Mouse (Mus musculus) midbrain, postnatal 0 days (tissue): ENCODE data around the gene Wscd2. TPM values are rescaled to one million over a fixed set of nuclear protein-coding genes. Genes with fewer than 3 reads are reported as not detected.

Experiments used
- ATAC-seq: fragments of 200-750 bp; cut with Nextera tagmentation; 2 replicates; pipeline ENCODE4 v1.8.0; 2017; ENCODE audit warnings: moderate number of reproducible peaks, mild to moderate bottlenecking, moderate TSS enrichment, moderate library complexity; ENCODE audit not compliant: low FRiP score
- DNase-seq: peaks from one replicate; pipeline ENCODE4 v3.0.0-alpha.2; 2015; ENCODE audit warnings: low spot score
- H3K27ac ChIP-seq: fragments of 300-500 bp; sonication (generic); 2 replicates; pipeline ENCODE4 v1.5.1; 2014; ENCODE audit warnings: low read depth, mild to moderate bottlenecking, low read length, mixed read lengths
- H3K27me3 ChIP-seq: fragments of 300-500 bp; sonication (generic); 2 replicates; pipeline ENCODE4 v1.6.1; 2014; ENCODE audit warnings: low read length, control low read depth, mixed read lengths; ENCODE audit not compliant: insufficient read depth
- H3K36me3 ChIP-seq: fragments of 300-500 bp; sonication (generic); 2 replicates; pipeline ENCODE4 v1.6.1; 2014; ENCODE audit warnings: low read length, control low read depth, mixed read lengths; ENCODE audit not compliant: insufficient read depth
- H3K4me1 ChIP-seq: fragments of 300-500 bp; sonication (generic); 2 replicates; pipeline ENCODE4 v1.6.1; 2014; ENCODE audit warnings: mild to moderate bottlenecking, control low read depth, antibody characterized with exemption, low read length, mixed read lengths; ENCODE audit not compliant: insufficient read depth
- H3K4me2 ChIP-seq: fragments of 300-500 bp; sonication (generic); 2 replicates; pipeline ENCODE4 v1.6.1; 2014; ENCODE audit warnings: low read depth, mild to moderate bottlenecking, low read length, mixed read lengths; ENCODE audit not compliant: poor library complexity, severe bottlenecking
- H3K4me3 ChIP-seq: fragments of 300-500 bp; sonication (generic); 2 replicates; pipeline ENCODE4 v1.5.1; 2014; ENCODE audit warnings: low read depth, mild to moderate bottlenecking, low read length, moderate library complexity
- H3K9ac ChIP-seq: fragments of 300-500 bp; sonication (generic); replicated peaks from 2 replicates; pipeline ENCODE4 v1.6.1; 2014; ENCODE audit warnings: mild to moderate bottlenecking, low read length, moderate library complexity, mixed read lengths; ENCODE audit not compliant: poor library complexity, severe bottlenecking
- H3K9me3 ChIP-seq: fragments of 300-500 bp; sonication (generic); 2 replicates; pipeline ENCODE4 v1.6.1; 2016; ENCODE audit warnings: low read length, control low read depth
- CTCF ChIP-seq: IDR thresholded peaks from 2 replicates; pipeline ENCODE4 v1.5.1; 2016; ENCODE audit warnings: antibody characterized with exemption, mild to moderate bottlenecking
- WGBS: fragments of 180-500 bp; shearing (Covaris S2); extraction: QIAGEN DNeasy Blood & Tissue Kit; methylation state at CpG from one replicate; pipeline ENCODE4 v1.1.7; 2014; 5-methylcytosine and 5-hydroxymethylcytosine counted together
- polyA plus RNA-seq: library from polyadenylated mRNA; unstranded; fragments of >200 nt; fragmentation: Nextera tagmentation; extraction: Ambion mirVana; gene quantifications from 2 replicates; pipeline ENCODE4 v1.2.1, GENCODE M21; 2015
- total RNA-seq: library from RNA; depleted of rRNA; stranded (reverse); fragments of >200 nt; gene quantifications from 2 replicates; pipeline ENCODE4 v1.2.3, GENCODE M21; 2014

Wscd2 gene
- total and polyA plus RNA-seq, 2 experiments from 2014 or later: 13.2 to 28.8 TPM

DNA sequence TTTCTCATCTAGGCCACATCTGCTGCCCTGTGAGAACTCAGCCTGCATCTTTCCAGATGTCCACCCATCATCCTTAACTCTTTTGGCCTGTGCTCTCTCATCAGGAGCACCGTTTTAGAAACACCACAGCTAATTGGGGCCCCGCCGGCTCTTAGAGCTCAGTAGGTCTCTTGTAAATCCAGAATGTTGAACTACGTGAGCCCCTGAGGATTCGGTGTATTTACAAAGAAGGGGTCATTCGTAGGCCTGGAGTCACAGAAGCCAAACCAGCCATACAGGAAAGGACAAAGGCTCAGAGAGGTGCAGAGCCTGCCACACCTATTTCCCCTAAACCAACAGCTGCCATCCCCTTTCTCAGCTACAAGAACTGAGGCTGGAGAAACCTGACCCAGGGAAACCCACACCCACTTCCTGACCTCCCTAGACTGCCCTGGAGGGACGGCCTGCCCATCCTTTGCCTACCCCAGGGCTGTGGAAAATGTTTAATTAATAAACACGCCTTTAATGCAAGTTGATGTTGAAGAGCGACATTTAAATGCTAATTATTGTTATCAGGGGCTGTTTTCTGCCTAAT lies 106.7 kb downstream of the Wscd2 start:
- Histone ChIP-seq H3K4me3 (no peak overlapping the region), H3K9me3 (no peaks in the 10 kb centered on the region), H3K4me1 (peaks cover 15% of the 10 kb centered on the region), H3K36me3 (no peaks in the 10 kb centered on the region), H3K9ac (no peak overlapping the region), H3K27me3 (no peaks in the 10 kb centered on the region), H3K27ac (no peak overlapping the region), H3K4me2 (no peak overlapping the region)
- DNase-seq (no peak), ATAC-seq (no peak)
- 73% methylated on average over 9 of the region's 9 CpGs for WGBS
- TF ChIP-seq CTCF: no peak

DNA sequence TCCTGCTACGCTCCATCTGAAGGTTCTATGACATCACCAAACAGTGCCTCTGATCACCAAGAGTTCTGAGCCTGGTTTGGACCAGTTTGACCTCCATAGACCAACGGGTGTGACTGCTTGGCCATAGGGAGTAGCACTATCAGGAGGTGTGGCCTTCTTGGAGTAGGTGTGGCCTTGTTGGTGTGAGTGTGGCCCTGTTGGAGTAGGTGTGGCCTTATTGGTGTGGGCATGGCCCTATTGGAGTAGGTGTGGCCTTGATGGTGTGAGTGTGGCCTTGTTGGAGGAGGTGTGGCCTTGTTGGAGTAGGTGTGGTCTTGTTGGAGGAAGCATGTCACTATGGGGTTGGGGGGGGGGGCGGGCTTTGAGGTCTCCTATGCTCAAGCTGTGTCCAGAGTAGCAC lies 110.0 kb downstream of the Wscd2 start:
- WGBS: 96% methylated on average over 2 of the region's 3 CpGs
- H3K4me1 ChIP-seq: no peaks in the 10 kb centered on the region
- no peaks in the 10 kb centered on the region for H3K27me3 ChIP-seq
- H3K9me3 ChIP-seq: no peaks in the 10 kb centered on the region
- H3K9ac ChIP-seq: no peak overlapping the region
- DNase-seq (no peak), ATAC-seq (no peak; the same call in 1 of the 2 replicates)
- H3K4me3 ChIP-seq: no peak overlapping the region
- no peaks in the 10 kb centered on the region for H3K36me3 ChIP-seq
- TF ChIP-seq CTCF: no peak
- H3K27ac ChIP-seq: no peak overlapping the region
- no peak overlapping the region for H3K4me2 ChIP-seq

DNA sequence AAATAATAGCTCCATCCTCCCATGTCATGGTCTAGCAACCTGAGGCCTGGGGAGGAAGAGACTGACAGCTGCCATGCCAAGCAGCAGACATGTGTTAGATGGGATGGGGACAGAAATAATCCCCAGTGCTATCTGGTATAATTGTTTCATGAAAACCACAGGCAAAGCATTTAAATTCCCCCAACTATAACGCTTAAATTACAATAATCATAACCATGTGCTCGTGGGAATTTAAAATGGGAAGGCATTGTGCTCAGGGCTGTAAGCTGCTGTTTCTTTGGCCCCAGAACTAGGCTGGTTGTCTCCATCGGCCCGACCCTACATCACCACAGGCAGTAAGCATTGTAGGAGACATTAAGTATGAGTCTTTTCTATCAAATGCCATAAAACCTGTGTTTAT lies 110.7 kb downstream of the Wscd2 start:
- Histone ChIP-seq H3K36me3 (no peaks in the 10 kb centered on the region), H3K9me3 (no peaks in the 10 kb centered on the region), H3K27me3 (no peaks in the 10 kb centered on the region), H3K27ac (peak overlapping the region; percentile 32; the same call in 1 of the 2 replicates), H3K4me2 (no peak overlapping the region), H3K9ac (no peak overlapping the region), H3K4me1 (no peaks in the 10 kb centered on the region), H3K4me3 (no peak overlapping the region)
- 56% methylated on average over 4 of the region's 4 CpGs for WGBS
- no peak for DNase-seq
- no peak for TF ChIP-seq CTCF
- ATAC-seq: no peak

DNA sequence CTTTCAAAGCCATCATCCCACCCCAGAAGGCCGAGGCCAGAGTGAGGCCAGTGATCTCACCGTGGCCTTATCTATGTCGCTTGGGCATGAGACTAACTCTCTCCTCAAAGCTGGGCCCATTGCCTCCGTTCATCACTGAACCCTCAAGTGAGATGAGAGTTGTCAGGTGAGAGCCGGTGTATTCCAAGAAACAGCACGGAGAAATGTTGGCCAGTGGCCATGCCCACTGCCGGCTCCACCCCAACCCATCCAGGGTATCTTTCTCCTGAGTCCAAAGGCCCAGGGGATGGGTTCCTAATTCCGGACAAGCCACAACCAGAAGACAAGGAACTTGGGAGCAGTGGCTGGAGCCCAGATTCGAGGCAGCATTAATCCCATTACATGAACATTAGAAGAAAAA lies 113.3 kb downstream of the Wscd2 start:
- H3K4me3 ChIP-seq: no peak overlapping the region
- 73% methylated on average over 9 of the region's 9 CpGs for WGBS
- no peaks in the 10 kb centered on the region for H3K27me3 ChIP-seq
- H3K4me1 ChIP-seq: no peaks in the 10 kb centered on the region
- ATAC-seq (no peak), DNase-seq (no peak)
- no peak overlapping the region for H3K4me2 ChIP-seq
- no peaks in the 10 kb centered on the region for H3K9me3 ChIP-seq
- no peak overlapping the region for H3K27ac ChIP-seq
- H3K36me3 ChIP-seq: no peaks in the 10 kb centered on the region
- TF ChIP-seq CTCF: no peak
- no peak overlapping the region for H3K9ac ChIP-seq

DNA sequence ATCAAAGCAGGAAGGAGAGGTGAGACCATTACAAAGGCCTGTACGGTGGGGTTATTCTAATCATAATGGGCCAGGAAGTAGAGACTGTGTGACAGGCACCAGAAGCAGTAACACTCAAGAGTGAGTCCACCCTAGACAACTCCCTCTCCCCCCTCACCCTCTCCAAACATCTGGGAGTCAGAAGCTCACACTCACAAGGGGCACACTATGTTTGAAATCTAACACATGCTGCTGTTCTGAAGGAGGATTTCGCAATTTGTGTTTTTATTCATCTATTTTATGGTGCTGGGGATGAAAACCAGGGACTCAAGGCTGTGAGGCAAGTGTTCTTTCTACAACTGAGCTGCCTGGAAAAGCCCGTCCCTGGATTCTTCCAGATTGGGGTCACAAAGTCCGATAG lies 114.6 kb downstream of the Wscd2 start:
- TF ChIP-seq CTCF: no peak
- WGBS: 88% methylated on average over 4 of the region's 4 CpGs
- Histone ChIP-seq H3K27me3 (no peaks in the 10 kb centered on the region), H3K9me3 (no peaks in the 10 kb centered on the region), H3K4me2 (no peak overlapping the region), H3K4me1 (no peaks in the 10 kb centered on the region), H3K36me3 (no peaks in the 10 kb centered on the region), H3K4me3 (no peak overlapping the region), H3K9ac (no peak overlapping the region), H3K27ac (no peak overlapping the region)
- DNase-seq (no peak), ATAC-seq (no peak)

DNA sequence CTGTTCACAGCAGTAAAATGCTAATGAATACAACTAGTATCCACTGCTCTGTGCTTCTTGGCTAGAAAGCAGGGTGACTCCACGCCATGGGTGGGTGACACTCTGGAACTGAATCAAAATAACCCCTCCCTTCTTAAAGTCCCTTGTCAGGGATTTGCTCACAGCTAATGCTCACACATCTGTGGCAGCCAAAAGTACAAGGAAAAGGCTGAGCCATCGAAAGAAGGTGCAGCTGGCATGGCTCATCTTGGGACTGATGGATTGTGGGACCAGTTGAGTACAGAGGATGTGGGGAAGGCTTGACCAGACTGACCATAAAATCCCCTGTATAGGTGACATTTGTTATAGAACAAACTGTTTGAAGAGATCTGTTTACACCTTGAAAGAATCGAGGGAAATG lies 116.0 kb downstream of the Wscd2 start:
- Histone ChIP-seq H3K27me3 (no peaks in the 10 kb centered on the region), H3K4me2 (no peak overlapping the region), H3K36me3 (no peaks in the 10 kb centered on the region), H3K9me3 (no peaks in the 10 kb centered on the region), H3K4me3 (no peak overlapping the region), H3K4me1 (no peaks in the 10 kb centered on the region), H3K27ac (no peak overlapping the region), H3K9ac (no peak overlapping the region)
- WGBS: 82% methylated on average over 3 of the region's 3 CpGs
- TF ChIP-seq CTCF: no peak
- DNase-seq (no peak), ATAC-seq (no peak)
